Mouse (Mus musculus) erythroblast, embryonic 14.5 days (primary cell): ENCODE results near the gene Ppp1r27.

Source experiments
- GATA1 ChIP-seq: IDR thresholded peaks from 2 replicates; pipeline ENCODE4 v1.6.1; 2012; ENCODE audit warnings: low read length, inconsistent platforms, mixed read lengths
- TAL1 ChIP-seq: IDR thresholded peaks from 3 replicates; pipeline ENCODE4 v1.6.1; 2012; ENCODE audit warnings: low read length, inconsistent platforms, mixed read lengths

DNA sequence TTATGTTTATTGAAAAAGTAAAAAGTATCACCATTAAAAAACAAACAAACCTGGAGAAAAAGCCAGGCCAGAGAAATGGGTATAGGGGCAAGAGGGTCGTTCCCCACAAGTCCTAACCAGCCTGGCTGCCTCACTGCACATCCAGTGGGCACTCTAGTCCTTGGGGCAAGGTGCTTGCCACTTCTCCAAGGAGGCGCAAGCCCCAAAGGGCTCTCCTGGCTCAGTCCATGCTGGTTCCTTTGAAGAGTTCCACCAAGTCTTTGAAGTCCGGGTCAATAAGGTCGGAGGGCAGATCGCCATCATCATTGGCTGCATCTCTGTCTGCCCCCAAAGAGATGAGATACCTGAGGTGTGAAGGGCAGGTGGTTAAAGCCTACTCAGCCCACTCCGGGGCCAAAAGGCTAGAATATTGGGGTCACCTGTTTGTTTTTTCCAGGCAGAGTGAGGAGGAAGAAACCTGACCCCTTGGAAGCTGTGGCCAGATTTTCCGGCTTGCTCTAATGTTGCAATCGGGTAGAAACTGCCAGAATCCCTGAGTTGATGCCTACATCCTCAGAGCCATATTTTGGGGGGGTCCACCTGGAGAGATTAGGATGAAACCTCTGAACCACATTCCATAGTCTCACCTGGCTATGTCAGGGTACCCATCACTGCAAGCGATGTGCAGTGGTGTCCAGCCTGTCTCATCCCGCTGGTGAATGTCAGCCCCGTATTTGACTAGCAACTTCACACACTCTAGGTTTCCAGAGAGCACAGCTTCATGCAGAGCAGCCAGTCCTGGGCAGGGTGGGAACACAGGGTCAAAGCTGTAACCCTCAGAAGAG is 734 bp downstream of the Ppp1r27 start:
- TF ChIP-seq GATA1 (no peak), TAL1 (no peak)
